Mouse (Mus musculus) intestine, postnatal 0 days (tissue): ENCODE results near the gene Sobp. TPM values are rescaled to one million over a fixed set of nuclear protein-coding genes. Genes with fewer than 3 reads are reported as not detected.

Experiments
- ATAC-seq: fragments of 200-750 bp; cut with Nextera tagmentation; 2 replicates; pipeline ENCODE4 v1.8.0; 2017; ENCODE audit warnings: mild to moderate bottlenecking, moderate TSS enrichment, moderate library complexity
- H3K27ac ChIP-seq: fragments of 300-500 bp; sonication (generic); 2 replicates; pipeline ENCODE4 v1.5.1; 2014; ENCODE audit warnings: mild to moderate bottlenecking, low read depth, low read length, moderate library complexity
- H3K27me3 ChIP-seq: fragments of 300-500 bp; sonication (generic); replicated peaks from 2 replicates; pipeline ENCODE4 v1.6.1; 2014; ENCODE audit warnings: low read length, mixed read lengths; ENCODE audit not compliant: control insufficient read depth, insufficient read depth
- H3K36me3 ChIP-seq: fragments of 300-500 bp; sonication (generic); 2 replicates; pipeline ENCODE4 v1.6.1; 2014; ENCODE audit warnings: mild to moderate bottlenecking, moderate library complexity; ENCODE audit not compliant: control insufficient read depth, insufficient read depth
- H3K4me1 ChIP-seq: fragments of 300-500 bp; sonication (generic); replicated peaks from 2 replicates; pipeline ENCODE4 v1.6.1; 2014; ENCODE audit warnings: antibody characterized with exemption, low read length, mixed read lengths; ENCODE audit not compliant: control insufficient read depth, insufficient read depth
- H3K4me2 ChIP-seq: fragments of 300-500 bp; sonication (generic); replicated peaks from 2 replicates; pipeline ENCODE4 v1.6.1; 2014; ENCODE audit warnings: low read depth, mild to moderate bottlenecking, moderate library complexity
- H3K4me3 ChIP-seq: fragments of 300-500 bp; sonication (generic); 2 replicates; pipeline ENCODE4 v1.5.1; 2014; ENCODE audit warnings: low read depth, low read length
- H3K9ac ChIP-seq: fragments of 300-500 bp; sonication (generic); 2 replicates; pipeline ENCODE4 v1.6.1; 2014; ENCODE audit warnings: mild to moderate bottlenecking, low read depth, low read length
- H3K9me3 ChIP-seq: fragments of 300-500 bp; sonication (generic); 2 replicates; pipeline ENCODE4 v1.6.1; 2016; ENCODE audit warnings: mixed run types; ENCODE audit not compliant: control insufficient read depth
- CTCF ChIP-seq: sonication (generic); IDR thresholded peaks from 2 replicates; pipeline ENCODE4 v1.5.1; 2016; ENCODE audit warnings: low read depth, mild to moderate bottlenecking, control low read depth, antibody characterized with exemption, moderate library complexity
- WGBS: fragments of 180-500 bp; shearing (Covaris S2); extraction: QIAGEN DNeasy Blood & Tissue Kit; methylation state at CpG from one replicate; pipeline ENCODE4 v1.1.7; 2014; 5-methylcytosine and 5-hydroxymethylcytosine counted together
- polyA plus RNA-seq: library from polyadenylated mRNA; unstranded; fragments of >200 nt; fragmentation: Nextera tagmentation; extraction: Ambion mirVana; gene quantifications from 2 replicates; pipeline ENCODE4 v1.2.1, GENCODE M21; 2015

The Sobp gene
- polyA plus RNA-seq, 1 experiment from 2014 or later = 0.99 TPM

DNA sequence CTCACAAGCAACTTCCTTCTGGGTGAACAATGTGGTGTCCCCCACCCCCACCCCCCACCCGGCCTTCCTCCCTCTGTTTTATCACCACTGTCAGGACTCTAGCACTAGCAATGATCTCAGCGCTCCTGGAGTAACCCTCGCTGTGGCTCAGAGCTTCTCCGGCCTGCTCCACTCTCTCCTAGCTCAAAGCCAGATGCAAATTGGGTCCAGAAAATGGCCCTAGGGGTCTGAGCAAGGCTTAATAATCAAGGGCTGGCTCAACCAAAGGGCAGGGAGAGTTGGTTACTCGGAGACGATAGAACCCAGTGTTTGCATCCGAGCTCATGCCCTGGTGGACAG is 136.9 kb downstream of the Sobp start:
- Histone ChIP-seq H3K4me2 (no peak overlapping the region), H3K36me3 (no peaks in the 10 kb centered on the region), H3K27me3 (no peaks in the 10 kb centered on the region), H3K9me3 (no peaks in the 10 kb centered on the region), H3K9ac (no peak overlapping the region), H3K27ac (no peak overlapping the region), H3K4me3 (no peak overlapping the region), H3K4me1 (no peaks in the 10 kb centered on the region)
- ATAC-seq = no peak
- WGBS = 58% methylated on average over 7 of the region's 7 CpGs
- no peak for TF ChIP-seq CTCF

DNA sequence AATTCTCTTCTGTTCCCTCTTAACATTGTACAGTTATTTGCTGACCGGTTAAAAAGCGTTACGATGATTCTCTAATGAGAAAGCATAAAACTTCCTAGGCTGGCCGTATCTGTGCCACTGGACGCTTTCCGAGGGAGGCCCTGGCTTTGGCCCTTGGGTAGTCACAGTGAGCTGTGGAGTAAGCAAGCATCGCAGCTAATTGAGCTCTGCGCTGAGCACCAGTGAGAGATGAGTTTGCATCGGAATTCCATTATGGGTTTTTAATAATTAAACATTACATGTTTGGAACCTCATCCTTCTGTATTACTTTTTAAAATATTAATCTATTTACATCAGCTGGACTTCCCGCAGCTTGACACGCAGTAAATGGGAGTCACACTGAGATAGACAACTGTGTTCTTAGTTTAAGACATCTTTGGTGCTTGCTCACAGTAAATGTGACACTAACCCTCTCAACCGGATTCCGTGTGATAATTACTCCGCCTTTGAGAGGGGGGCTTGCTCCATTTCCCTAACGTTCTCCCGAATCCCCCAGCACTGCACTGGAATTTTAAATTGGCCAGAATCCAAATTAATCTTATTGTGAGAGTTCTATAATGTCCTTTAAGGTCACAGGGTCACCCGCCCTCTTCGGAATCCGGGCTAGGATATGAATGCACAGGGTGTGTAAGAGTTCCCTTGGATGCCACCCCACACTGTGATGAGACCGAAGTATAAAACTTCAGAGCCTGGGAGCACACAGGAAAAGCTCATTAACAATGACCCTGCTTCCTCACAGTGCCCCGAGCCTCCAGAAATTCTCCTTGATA is 137.5 kb downstream of the Sobp start:
- H3K9me3 ChIP-seq = no peaks in the 10 kb centered on the region
- TF ChIP-seq CTCF = no peak
- ATAC-seq = no peak
- WGBS = 78% methylated on average over 21 of the region's 21 CpGs
- no peak overlapping the region for H3K4me2 ChIP-seq
- no peak overlapping the region for H3K4me3 ChIP-seq
- no peak overlapping the region for H3K27ac ChIP-seq
- no peak overlapping the region for H3K9ac ChIP-seq
- H3K4me1 ChIP-seq = no peaks in the 10 kb centered on the region
- no peaks in the 10 kb centered on the region for H3K36me3 ChIP-seq
- H3K27me3 ChIP-seq = no peaks in the 10 kb centered on the region

DNA sequence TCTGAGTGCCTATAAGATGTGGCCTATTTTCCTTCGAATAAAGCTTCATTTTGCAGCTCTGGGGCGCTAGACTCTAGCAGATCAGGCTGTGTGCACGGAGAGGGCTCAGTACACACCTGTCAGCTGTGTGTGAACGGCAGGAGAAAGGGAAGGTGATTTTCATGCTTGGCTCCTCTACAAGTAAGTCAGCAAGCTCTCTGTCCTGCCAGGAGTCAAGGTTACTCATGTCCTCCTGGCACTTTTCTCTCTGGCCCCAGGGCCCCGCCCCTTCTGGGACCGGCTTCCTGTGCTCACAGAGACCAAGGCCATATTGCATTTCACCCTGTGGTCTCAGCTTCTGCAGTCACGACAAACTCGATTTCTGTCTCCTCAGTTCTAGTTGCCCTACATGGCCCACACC is 138.8 kb downstream of the Sobp start:
- no peaks in the 10 kb centered on the region for H3K4me1 ChIP-seq
- no peaks in the 10 kb centered on the region for H3K36me3 ChIP-seq
- H3K27ac ChIP-seq = no peak overlapping the region
- no peak for ATAC-seq
- TF ChIP-seq CTCF = no peak
- 70% methylated on average over 8 of the region's 8 CpGs for WGBS
- no peak overlapping the region for H3K4me2 ChIP-seq
- H3K4me3 ChIP-seq = no peak overlapping the region
- no peak overlapping the region for H3K9ac ChIP-seq
- H3K9me3 ChIP-seq = no peaks in the 10 kb centered on the region
- no peaks in the 10 kb centered on the region for H3K27me3 ChIP-seq

DNA sequence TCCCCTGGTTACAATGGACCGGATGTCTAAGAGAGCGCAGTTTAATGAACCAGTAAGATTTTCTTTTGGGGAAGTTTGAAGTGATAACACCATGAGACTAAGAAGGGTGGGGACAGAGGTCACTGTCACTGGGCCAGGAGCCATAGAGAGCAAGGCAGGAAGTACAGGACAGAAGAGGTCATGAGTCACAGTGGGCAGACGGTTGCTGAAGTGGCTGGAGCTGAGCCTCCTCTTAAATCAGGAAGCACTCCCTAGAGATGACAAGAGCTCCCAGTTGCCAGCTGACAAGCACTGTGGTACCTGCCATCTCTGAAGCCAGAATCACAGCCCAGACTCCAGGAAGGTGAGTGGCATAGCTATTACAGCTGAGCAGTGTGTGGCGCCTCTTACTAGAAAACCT is 139.5 kb downstream of the Sobp start:
- no peaks in the 10 kb centered on the region for H3K27me3 ChIP-seq
- TF ChIP-seq CTCF = no peak
- no peaks in the 10 kb centered on the region for H3K9me3 ChIP-seq
- no peak overlapping the region for H3K4me2 ChIP-seq
- ATAC-seq = no peak
- H3K36me3 ChIP-seq = no peaks in the 10 kb centered on the region
- no peaks in the 10 kb centered on the region for H3K4me1 ChIP-seq
- WGBS = 72% methylated on average over 4 of the region's 4 CpGs
- H3K27ac ChIP-seq = no peak overlapping the region
- no peak overlapping the region for H3K4me3 ChIP-seq
- no peak overlapping the region for H3K9ac ChIP-seq

DNA sequence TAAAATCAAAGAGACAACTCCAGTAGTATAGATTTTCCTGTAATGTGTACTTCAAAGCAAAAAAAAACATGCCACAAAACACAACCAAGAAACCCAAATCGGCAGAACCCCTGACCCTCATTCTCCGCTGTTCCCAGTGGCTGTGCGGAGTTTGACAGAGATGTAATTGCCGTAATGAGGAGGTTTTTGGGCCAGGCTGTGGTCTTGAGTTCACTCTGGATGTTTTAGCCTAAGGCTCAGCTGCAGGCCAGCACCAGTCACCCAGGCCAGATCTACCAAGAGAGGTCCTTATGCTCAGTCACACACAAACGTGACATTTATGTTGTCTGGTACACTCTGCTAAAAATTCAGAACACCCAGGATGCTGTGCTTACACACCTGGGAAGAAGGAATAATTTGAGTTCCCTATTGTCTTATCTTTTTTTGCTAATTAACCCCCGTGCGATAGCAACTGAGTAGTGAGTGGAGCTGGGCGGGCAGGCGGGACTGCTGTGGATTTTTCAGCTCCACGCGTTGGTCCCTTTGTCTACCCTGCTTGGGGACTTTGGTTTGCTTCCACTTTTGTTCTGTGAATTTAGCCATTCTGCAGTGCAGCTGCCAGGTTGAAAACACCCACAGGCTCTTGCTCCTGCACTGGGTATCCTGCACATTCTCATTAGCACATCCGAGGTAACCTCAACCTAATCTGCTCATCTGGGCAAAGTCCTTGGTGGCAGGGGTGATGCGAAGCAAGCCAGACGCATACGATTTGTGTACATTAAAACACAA is 140.7 kb downstream of the Sobp start:
- no peaks in the 10 kb centered on the region for H3K4me1 ChIP-seq
- no peak overlapping the region for H3K4me2 ChIP-seq
- H3K27ac ChIP-seq = no peak overlapping the region
- no peaks in the 10 kb centered on the region for H3K9me3 ChIP-seq
- no peak overlapping the region for H3K4me3 ChIP-seq
- TF ChIP-seq CTCF = no peak
- H3K36me3 ChIP-seq = no peaks in the 10 kb centered on the region
- WGBS = 70% methylated on average over 15 of the region's 15 CpGs
- no peak for ATAC-seq
- H3K9ac ChIP-seq = no peak overlapping the region
- H3K27me3 ChIP-seq = no peaks in the 10 kb centered on the region

DNA sequence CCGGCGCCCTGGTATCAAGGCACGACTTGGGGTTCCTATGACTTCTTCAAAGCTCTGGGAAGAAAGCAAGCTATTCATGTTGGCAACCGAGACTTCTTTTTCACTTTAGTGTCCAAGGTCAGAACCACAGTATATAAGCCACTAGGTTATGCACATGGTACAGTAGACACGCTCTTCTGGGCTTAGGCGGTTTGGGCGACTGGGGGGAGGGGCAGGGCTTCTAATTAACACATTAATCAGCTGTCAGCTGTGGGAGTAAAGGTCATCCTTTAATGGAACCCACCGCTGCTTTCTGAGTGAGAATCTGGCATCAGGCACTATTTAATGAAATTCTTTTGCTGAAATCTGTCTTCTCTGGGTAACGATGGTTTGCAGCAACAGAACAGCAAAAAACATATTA is 147.3 kb downstream of the Sobp start:
- H3K9me3 ChIP-seq = no peaks in the 10 kb centered on the region
- H3K4me2 ChIP-seq = no peak overlapping the region
- H3K4me3 ChIP-seq = no peak overlapping the region
- no peak for TF ChIP-seq CTCF
- H3K4me1 ChIP-seq = no peaks in the 10 kb centered on the region
- H3K27ac ChIP-seq = no peak overlapping the region
- 71% methylated on average over 9 of the region's 9 CpGs for WGBS
- ATAC-seq = no peak
- H3K27me3 ChIP-seq = peaks cover 27% of the 10 kb centered on the region
- no peaks in the 10 kb centered on the region for H3K36me3 ChIP-seq
- no peak overlapping the region for H3K9ac ChIP-seq
